Mouse (Mus musculus) hindbrain, embryonic 13.5 days (tissue): ENCODE measurements around the gene Gadd45gip1. TPM values are rescaled to one million over a fixed set of nuclear protein-coding genes. Genes with fewer than 3 reads are reported as not detected.

Experiments
- ATAC-seq: fragments of 200-750 bp; cut with Nextera tagmentation; 2 replicates; pipeline ENCODE4 v1.8.0; 2017; ENCODE audit warnings: moderate TSS enrichment; ENCODE audit not compliant: low FRiP score
- H3K27ac ChIP-seq: fragments of 300-500 bp; sonication (generic); 2 replicates; pipeline ENCODE4 v1.5.1; 2015; ENCODE audit warnings: inconsistent platforms, mild to moderate bottlenecking, moderate library complexity
- H3K27me3 ChIP-seq: fragments of 300-500 bp; sonication (generic); 2 replicates; pipeline ENCODE4 v1.6.1; 2015; ENCODE audit warnings: mild to moderate bottlenecking, inconsistent platforms
- H3K36me3 ChIP-seq: fragments of 300-500 bp; sonication (generic); 2 replicates; pipeline ENCODE4 v1.6.1; 2015; ENCODE audit warnings: mild to moderate bottlenecking, inconsistent platforms
- H3K4me1 ChIP-seq: fragments of 300-500 bp; sonication (generic); replicated peaks from 2 replicates; pipeline ENCODE4 v1.6.1; 2015; ENCODE audit warnings: inconsistent platforms
- H3K4me2 ChIP-seq: fragments of 300-500 bp; sonication (generic); 2 replicates; pipeline ENCODE4 v1.6.1; 2015; ENCODE audit warnings: inconsistent platforms, mild to moderate bottlenecking, moderate library complexity
- H3K4me3 ChIP-seq: fragments of 300-500 bp; sonication (generic); 2 replicates; pipeline ENCODE4 v1.5.1; 2015; ENCODE audit warnings: mild to moderate bottlenecking, inconsistent platforms
- H3K9ac ChIP-seq: fragments of 300-500 bp; sonication (generic); 2 replicates; pipeline ENCODE4 v1.6.1; 2015; ENCODE audit warnings: mild to moderate bottlenecking, inconsistent platforms
- H3K9me3 ChIP-seq: fragments of 300-500 bp; sonication (generic); 2 replicates; pipeline ENCODE4 v1.6.1; 2016; ENCODE audit warnings: inconsistent platforms
- WGBS: fragments of 180-500 bp; shearing (Covaris S2); methylation state at CpG from one replicate; pipeline ENCODE4 v1.1.7; 2015; 5-methylcytosine and 5-hydroxymethylcytosine counted together
- polyA plus RNA-seq: library from polyadenylated mRNA; unstranded; fragments of >200 nt; fragmentation: Nextera tagmentation; extraction: Ambion mirVana; gene quantifications from 2 replicates; pipeline ENCODE4 v1.2.1, GENCODE M21; 2015

Gadd45gip1 gene
- polyA plus RNA-seq, 1 experiment from 2014 or later: 37.3 TPM

DNA sequence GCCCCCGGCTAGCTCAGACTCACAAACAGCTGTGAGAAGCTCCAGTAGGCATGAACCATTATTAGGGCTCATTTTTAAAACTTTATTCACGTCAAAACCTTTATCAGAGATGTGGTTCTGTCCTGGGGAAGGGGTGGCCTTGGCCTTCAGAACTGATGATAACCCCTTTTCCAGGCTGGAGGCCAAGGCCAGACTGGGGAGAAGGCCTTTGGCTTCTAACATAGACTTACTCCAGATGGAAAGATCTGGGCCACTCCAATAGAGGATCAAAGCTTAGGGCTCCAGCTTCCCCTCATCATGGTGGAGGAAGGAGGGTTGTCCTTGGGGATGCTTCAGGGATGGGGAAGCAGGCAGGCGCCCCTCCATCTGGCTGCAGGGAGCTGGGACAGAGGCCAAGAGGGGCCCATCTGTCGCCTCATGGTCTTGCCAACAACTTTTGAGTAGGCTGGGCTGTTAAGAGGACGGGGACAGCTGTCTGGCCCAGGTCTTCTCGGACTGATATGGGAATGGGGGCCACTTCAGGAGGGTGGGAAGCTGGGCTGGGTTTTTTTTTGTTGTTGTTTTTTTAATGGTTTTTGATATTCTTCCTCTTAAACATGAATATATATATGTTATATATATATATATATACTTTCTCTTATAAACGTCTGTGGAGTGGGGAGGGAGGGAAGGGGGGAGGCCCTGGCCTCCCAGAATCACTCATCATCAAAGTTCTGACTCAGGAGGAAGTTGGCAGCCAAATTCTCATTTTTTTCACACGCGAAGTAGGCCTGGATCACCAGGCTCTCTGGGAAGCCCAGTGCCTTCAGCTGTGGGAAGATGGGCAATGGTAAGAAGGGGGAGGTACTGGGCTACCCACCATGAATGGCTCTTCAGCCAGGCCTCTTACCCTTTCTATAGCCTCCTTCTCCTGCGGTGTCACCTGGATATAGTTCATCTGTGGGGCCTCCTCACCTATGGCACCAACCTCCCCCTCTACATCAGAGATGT lies 3.8 kb downstream of the Gadd45gip1 start:
- Histone ChIP-seq H3K9me3 (no peaks in the 10 kb centered on the region), H3K9ac (no peak overlapping the region), H3K4me1 (peaks cover 53% of the 10 kb centered on the region), H3K4me3 (no peak overlapping the region), H3K27ac (peak overlapping the region; percentile 86), H3K27me3 (no peaks in the 10 kb centered on the region), H3K4me2 (peak overlapping the region; percentile 15; the same call in 1 of the 2 replicates), H3K36me3 (peaks cover 51% of the 10 kb centered on the region)
- 74% methylated on average over 10 of the region's 10 CpGs for WGBS
- ATAC-seq: 0 out of 2 replicates have a peak, but pooled peaks have one; percentile 16

DNA sequence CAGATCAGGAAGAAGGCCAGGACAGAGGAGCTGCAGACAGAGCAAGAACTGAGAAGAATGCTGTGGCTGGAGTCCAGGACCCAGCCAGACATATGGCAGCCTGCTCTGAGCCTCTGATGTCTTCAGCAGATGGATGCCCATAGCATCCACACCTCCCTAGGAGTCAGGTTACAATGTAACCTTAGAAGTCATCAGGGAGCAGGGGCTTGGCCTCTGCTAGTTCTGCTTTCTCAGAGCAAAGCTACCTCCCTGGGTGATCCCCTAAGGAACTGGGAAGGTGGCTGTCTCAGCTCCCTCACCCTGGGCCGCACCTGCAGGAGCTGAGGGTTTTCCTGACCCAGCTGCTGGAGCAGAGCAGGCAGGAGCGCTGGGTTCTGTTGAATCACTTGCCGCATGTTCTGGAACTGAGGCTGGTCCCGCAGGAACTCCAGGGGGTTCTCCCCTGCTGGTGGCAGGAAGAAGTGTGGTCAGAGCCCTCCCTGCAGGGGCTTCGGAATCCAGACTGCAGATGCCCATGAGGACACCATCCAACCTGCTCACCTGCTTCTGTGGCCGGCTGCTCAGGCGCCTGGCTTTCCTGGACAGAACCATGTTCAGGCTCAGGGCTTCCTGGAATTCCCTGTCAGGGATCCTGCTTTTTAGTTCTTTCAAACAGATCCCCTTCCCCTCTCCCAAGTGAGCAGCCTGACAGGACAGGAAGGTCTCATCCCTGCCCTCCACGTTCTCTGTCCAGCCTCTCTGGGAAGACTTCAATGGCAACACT lies 6.0 kb downstream of the Gadd45gip1 start:
- 66% methylated on average over 8 of the region's 8 CpGs for WGBS
- no peak overlapping the region for H3K4me2 ChIP-seq
- H3K9me3 ChIP-seq: no peaks in the 10 kb centered on the region
- peaks cover 64% of the 10 kb centered on the region for H3K36me3 ChIP-seq
- H3K4me3 ChIP-seq: no peak overlapping the region
- no peaks in the 10 kb centered on the region for H3K27me3 ChIP-seq
- peaks cover 57% of the 10 kb centered on the region for H3K4me1 ChIP-seq
- H3K27ac ChIP-seq: 0 out of 2 replicates have a peak overlapping the region, but pooled peaks have one; percentile 8
- H3K9ac ChIP-seq: no peak overlapping the region
- ATAC-seq: no peak

DNA sequence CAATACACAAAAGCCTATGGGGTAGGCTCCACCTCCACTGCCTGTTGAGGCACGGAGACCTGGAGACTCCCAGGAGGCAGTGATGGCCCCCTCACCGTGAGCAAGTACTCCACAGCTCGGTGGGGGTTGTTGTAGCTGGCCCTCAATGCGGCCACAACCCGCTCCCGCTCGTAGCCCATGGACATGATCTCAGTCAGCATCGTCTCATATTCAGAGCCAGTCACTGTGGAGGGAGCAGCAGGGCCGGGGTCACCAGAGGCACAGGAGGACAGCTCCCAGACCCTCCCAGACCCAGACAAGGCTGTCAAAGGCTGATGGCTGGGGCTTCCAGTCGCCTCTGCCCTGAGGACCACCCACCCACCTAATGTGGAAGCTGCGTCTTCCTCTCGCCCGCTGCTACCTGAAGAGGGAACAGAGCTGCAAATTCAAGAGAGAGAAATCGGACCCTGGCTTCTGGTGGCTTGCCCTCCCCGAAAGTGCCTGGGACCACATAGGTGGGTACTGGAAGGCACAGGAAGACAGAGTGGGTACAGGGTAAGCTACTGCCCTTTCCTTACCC lies 6.7 kb downstream of the Gadd45gip1 start:
- H3K9me3 ChIP-seq: no peaks in the 10 kb centered on the region
- peaks cover 70% of the 10 kb centered on the region for H3K36me3 ChIP-seq
- 0 out of 2 replicates have a peak overlapping the region, but pooled peaks have one; percentile 0 for H3K9ac ChIP-seq
- WGBS: 78% methylated on average over 15 of the region's 15 CpGs
- H3K27ac ChIP-seq: no peak overlapping the region
- no peak for ATAC-seq
- H3K27me3 ChIP-seq: no peaks in the 10 kb centered on the region
- H3K4me2 ChIP-seq: peak overlapping the region; percentile 8; the same call in 1 of the 2 replicates
- H3K4me1 ChIP-seq: peaks cover 60% of the 10 kb centered on the region
- H3K4me3 ChIP-seq: no peak overlapping the region

DNA sequence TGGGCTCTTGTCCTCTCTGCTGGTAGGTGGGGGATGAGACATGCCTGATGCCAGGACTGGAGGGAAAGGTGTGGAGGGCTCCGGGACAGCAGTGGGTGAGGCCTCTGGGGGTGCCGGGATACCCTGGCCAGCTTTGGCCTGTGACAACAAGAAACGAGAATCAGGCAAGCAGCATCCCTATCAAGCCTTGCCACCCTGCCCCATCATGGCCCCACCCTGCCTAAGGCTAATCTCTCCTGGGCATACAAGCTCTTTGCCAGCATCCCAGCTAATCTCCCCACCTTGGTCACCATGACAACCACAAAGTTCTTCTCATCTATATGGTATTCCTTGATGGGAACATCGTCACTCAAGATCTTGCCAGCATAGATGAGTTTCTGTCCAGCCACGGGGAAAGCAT lies 7.2 kb downstream of the Gadd45gip1 start:
- Histone ChIP-seq H3K27me3 (no peaks in the 10 kb centered on the region), H3K27ac (no peak overlapping the region), H3K4me3 (no peak overlapping the region), H3K4me1 (peaks cover 60% of the 10 kb centered on the region), H3K4me2 (peak overlapping the region; percentile 8; the same call in 1 of the 2 replicates), H3K9ac (0 out of 2 replicates have a peak overlapping the region, but pooled peaks have one; percentile 0), H3K36me3 (peaks cover 76% of the 10 kb centered on the region), H3K9me3 (no peaks in the 10 kb centered on the region)
- ATAC-seq: no peak
- 84% methylated on average over 5 of the region's 5 CpGs for WGBS

DNA sequence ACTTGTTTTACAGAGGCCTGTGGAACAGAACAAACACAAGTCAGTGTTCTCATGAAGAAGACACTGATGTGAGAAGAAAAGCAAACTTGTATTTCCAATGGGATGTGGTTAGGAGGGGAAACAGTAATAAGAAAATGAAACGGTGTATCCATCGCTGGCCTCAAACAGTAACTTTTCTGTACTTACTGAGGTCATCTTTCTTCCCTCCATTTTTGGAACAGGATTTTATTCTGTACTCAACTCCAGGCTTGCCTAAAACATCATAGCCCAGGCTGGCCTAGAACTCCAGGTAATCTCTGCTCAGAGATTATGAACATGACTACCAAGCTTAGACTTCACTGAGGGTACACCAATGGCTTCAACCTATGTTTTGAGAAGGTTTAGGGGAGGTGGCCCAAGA lies 8.1 kb downstream of the Gadd45gip1 start:
- Histone ChIP-seq H3K4me3 (peak overlapping the region; percentile 93), H3K4me2 (peak overlapping the region; percentile 71), H3K27me3 (no peaks in the 10 kb centered on the region), H3K36me3 (peaks cover 78% of the 10 kb centered on the region), H3K27ac (peak overlapping the region; percentile 93; the same call in 1 of the 2 replicates), H3K4me1 (peaks cover 59% of the 10 kb centered on the region), H3K9me3 (no peaks in the 10 kb centered on the region), H3K9ac (peak overlapping the region; percentile 94)
- 96% methylated on average over 2 of the region's 2 CpGs for WGBS
- ATAC-seq: no peak

DNA sequence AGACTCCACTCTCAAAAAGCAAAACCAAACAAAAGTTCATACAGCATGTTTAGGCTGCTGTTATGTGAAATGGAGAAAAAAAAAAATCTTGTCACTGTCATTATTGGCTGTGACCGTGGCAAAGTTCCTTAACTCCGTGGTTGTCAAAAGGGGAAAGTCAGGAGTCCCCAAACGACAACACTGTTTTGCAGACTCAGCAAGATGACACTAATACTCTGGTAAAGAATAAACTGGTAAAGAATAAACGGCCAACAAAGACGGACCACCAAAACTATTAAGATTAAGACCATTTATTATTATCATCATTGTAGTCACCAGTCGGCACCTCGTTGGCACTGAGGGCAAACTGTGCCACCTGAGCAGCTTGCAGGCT lies 8.5 kb downstream of the Gadd45gip1 start:
- Histone ChIP-seq H3K9ac (peak overlapping the region; percentile 94), H3K27ac (peak overlapping the region; percentile 93), H3K4me3 (peak overlapping the region; percentile 93), H3K9me3 (no peaks in the 10 kb centered on the region), H3K4me1 (peaks cover 59% of the 10 kb centered on the region), H3K4me2 (peak overlapping the region; percentile 71), H3K36me3 (peaks cover 78% of the 10 kb centered on the region), H3K27me3 (no peaks in the 10 kb centered on the region)
- 2% methylated on average over 7 of the region's 7 CpGs for WGBS
- no peak for ATAC-seq

DNA sequence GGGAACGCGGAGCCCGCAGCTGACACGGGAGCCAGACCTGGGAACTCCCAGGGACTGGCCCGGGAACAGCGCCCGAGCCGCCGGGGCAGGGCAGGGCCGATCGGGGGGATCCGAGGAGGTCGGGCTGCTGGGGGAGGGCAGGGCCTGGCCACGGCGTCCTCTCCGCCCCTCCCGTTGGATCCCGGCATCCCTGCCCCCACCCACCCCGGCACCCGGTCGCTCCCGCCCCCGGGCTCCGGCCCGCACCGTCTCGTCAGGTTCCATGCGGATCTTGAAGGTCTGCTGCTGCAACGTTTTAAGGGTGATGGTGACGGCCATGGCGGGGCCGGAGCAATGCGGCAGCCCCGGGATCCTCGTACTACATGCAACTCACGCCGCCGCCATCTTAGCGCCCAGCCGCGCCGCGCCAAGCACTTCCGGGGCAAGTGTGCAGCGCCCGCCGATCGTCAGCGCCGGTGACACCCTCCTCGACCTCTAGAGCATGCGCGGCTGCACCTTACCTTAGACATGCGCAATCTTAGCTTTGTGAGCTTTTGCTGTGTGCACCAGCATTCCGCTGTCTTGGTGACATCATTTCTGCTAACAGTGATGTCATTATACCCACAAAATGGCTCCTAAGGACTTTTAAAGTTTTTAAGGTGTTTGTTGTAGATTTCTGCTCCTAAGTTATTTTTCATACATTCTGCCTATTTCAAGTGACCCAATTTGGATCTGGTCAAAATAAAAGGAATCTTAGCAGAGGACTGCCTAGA lies 9.1 kb downstream of the Gadd45gip1 start, which contains the start of gene Rad23a:
Rad23a (minus strand) TSS at position 418 of the 752 bp plus-strand sequence.
- Histone ChIP-seq H3K27me3 (no peaks in the 10 kb centered on the region), H3K9me3 (no peaks in the 10 kb centered on the region), H3K36me3 (peaks cover 76% of the 10 kb centered on the region), H3K4me3 (peak within 1 kb of the TSS; percentile 93), H3K4me2 (peak within 1 kb of the TSS; percentile 71), H3K9ac (peak within 1 kb of the TSS; percentile 94), H3K4me1 (peaks cover 59% of the 10 kb centered on the region), H3K27ac (peak within 1 kb of the TSS; percentile 93)
- peak; percentile 95 for ATAC-seq
- 0% methylated on average over 45 of the region's 55 CpGs for WGBS

DNA sequence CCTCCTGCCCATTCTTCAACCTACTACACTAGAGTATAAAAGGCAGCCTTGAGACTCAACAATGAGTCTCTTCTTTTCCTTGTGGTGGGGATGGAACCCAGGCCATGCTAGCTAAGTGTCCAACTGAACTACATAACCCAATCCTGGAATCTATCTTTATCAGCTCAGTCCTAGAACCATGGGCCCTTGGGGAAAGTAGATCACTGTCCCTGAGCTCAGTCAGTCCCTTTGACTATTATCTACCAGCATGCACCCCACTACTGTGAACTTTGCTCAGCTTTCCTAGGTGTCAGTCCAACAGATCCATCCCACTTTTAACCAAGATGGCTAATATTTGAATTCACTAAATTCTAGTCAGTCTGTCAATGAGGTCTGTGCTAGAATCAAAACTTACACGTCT lies 10.2 kb downstream of the Gadd45gip1 start:
- peak overlapping the region; percentile 40; the same call in 1 of the 2 replicates for H3K27ac ChIP-seq
- H3K9me3 ChIP-seq: no peaks in the 10 kb centered on the region
- no peaks in the 10 kb centered on the region for H3K27me3 ChIP-seq
- H3K4me2 ChIP-seq: no peak overlapping the region
- H3K9ac ChIP-seq: no peak overlapping the region
- peaks cover 49% of the 10 kb centered on the region for H3K4me1 ChIP-seq
- 84% methylated on average over 1 of the region's 1 CpGs for WGBS
- peaks cover 65% of the 10 kb centered on the region for H3K36me3 ChIP-seq
- ATAC-seq: no peak
- H3K4me3 ChIP-seq: no peak overlapping the region

DNA sequence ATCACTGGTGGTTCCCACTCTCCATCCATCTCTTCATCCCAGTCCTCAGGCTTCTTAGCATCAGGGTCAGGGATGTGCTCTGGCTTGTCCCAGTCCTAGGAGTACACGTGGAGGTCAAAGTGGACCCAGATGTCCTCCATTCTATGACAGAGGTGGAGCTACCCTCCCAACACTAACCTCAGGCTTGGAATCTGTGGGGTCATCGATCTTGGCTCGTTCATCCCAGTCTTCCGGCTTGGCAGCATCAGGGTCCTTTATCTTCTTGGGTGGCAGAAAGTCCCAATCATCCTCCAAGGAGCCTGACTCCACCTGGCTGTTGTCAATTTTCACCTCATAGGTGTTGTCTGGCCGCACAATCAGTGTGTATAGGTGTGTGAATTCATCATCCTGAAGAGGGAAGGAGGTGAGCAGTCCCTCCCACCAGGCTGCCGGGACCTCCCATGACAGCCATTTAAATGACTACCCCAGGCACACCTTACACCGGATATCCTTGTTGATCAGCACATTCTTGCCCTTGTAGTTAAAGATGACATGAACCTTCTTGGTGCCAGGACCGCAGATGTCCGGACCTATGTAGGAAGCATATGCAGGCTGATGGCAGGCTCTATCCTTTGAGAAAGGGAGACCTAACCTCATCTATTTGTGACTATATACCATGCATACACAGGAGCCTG lies 13.2 kb downstream of the Gadd45gip1 start:
- H3K27ac ChIP-seq: peak overlapping the region; percentile 30; the same call in 1 of the 2 replicates
- H3K4me2 ChIP-seq: peak overlapping the region; percentile 88
- peaks cover 50% of the 10 kb centered on the region for H3K4me1 ChIP-seq
- WGBS: 89% methylated on average over 9 of the region's 9 CpGs
- H3K36me3 ChIP-seq: peaks cover 41% of the 10 kb centered on the region
- H3K9me3 ChIP-seq: no peaks in the 10 kb centered on the region
- peak overlapping the region; percentile 98 for H3K9ac ChIP-seq
- no peaks in the 10 kb centered on the region for H3K27me3 ChIP-seq
- ATAC-seq: no peak
- H3K4me3 ChIP-seq: peak overlapping the region; percentile 98

DNA sequence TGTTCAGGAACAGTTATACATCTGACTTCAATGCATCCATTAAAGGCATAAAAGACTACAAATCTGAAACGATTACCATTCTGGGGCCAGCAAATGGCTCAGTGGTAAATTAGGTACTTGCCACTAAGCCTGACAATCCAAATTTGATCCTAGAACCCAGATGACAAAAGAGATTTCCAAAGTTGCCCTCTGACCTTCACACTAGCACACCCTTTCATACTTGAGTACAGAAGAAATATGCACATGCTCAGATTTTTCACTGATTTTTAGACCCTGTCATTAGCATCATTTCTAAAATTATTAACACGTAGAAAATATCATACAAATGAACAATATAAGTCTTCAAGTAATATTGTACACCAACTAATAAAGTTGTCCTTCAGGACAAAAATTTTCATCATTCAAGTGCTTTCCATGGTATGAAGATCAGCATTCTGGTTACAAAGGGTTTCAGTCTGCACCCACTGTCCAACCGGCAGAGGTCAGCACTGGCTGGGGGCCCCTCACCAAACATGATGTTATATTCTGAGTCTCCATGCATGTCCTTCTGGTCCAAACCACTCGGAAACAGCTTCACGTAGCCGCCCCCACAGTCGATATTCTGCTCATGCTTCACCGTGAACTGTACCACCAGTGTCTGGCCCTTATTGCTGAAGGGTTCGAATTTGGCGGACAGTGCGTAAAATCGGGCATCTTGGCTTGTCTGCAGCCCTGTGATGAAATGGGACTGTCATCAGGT lies 14.2 kb downstream of the Gadd45gip1 start:
- Histone ChIP-seq H3K4me2 (peak overlapping the region; percentile 88), H3K27me3 (no peaks in the 10 kb centered on the region), H3K9me3 (no peaks in the 10 kb centered on the region), H3K4me1 (peaks cover 44% of the 10 kb centered on the region), H3K36me3 (peaks cover 41% of the 10 kb centered on the region), H3K27ac (peak overlapping the region; percentile 92), H3K9ac (peak overlapping the region; percentile 98), H3K4me3 (peak overlapping the region; percentile 98)
- no peak for ATAC-seq
- 17% methylated on average over 12 of the region's 12 CpGs for WGBS
